Mouse (Mus musculus) kidney, embryonic 14.5 days (tissue): ENCODE data around the gene Ak5. TPM values are rescaled to one million over a fixed set of nuclear protein-coding genes. Genes with fewer than 3 reads are reported as not detected.

ENCODE experiments used
- ATAC-seq: fragments of 200-750 bp; cut with Nextera tagmentation; 2 replicates; pipeline ENCODE4 v1.8.0; 2017; ENCODE audit warnings: moderate number of reproducible peaks, mild to moderate bottlenecking, moderate TSS enrichment, moderate library complexity; ENCODE audit not compliant: low FRiP score, low TSS enrichment
- H3K27ac ChIP-seq: fragments of 300-500 bp; sonication (generic); 2 replicates; pipeline ENCODE4 v1.5.1; 2014; ENCODE audit warnings: low read depth, mild to moderate bottlenecking, low read length, moderate library complexity, mixed read lengths
- H3K27me3 ChIP-seq: fragments of 300-500 bp; sonication (generic); 2 replicates; pipeline ENCODE4 v1.6.1; 2014; ENCODE audit warnings: mild to moderate bottlenecking, low read length; ENCODE audit not compliant: control insufficient read depth, insufficient read depth
- H3K36me3 ChIP-seq: fragments of 300-500 bp; sonication (generic); 2 replicates; pipeline ENCODE4 v1.6.1; 2014; ENCODE audit warnings: low read length, mixed read lengths; ENCODE audit not compliant: control insufficient read depth, insufficient read depth
- H3K4me1 ChIP-seq: fragments of 300-500 bp; sonication (generic); 2 replicates; pipeline ENCODE4 v1.6.1; 2014; ENCODE audit warnings: low read length, mixed read lengths; ENCODE audit not compliant: control insufficient read depth, insufficient read depth
- H3K4me2 ChIP-seq: fragments of 300-500 bp; sonication (generic); replicated peaks from 2 replicates; pipeline ENCODE4 v1.6.1; 2014; ENCODE audit warnings: low read depth, mild to moderate bottlenecking, low read length
- H3K4me3 ChIP-seq: fragments of 300-500 bp; sonication (generic); 2 replicates; pipeline ENCODE4 v1.5.1; 2014; ENCODE audit warnings: mild to moderate bottlenecking, low read length
- H3K9ac ChIP-seq: fragments of 300-500 bp; sonication (generic); 2 replicates; pipeline ENCODE4 v1.6.1; 2014; ENCODE audit warnings: low read depth, mild to moderate bottlenecking, low read length, moderate library complexity
- H3K9me3 ChIP-seq: fragments of 300-500 bp; sonication (generic); 2 replicates; pipeline ENCODE4 v1.6.1; 2016; ENCODE audit warnings: low read length; ENCODE audit not compliant: control insufficient read depth
- WGBS: fragments of 180-500 bp; shearing (Covaris S2); extraction: QIAGEN DNeasy Blood & Tissue Kit; methylation state at CpG from one replicate; pipeline ENCODE4 v1.1.7; 2014; 5-methylcytosine and 5-hydroxymethylcytosine counted together
- polyA plus RNA-seq: library from polyadenylated mRNA; unstranded; fragments of >200 nt; fragmentation: Nextera tagmentation; extraction: Ambion mirVana; gene quantifications from 2 replicates; pipeline ENCODE4 v1.2.1, GENCODE M21; 2014

Gene Ak5
- polyA plus RNA-seq, 1 experiment from 2014 or later, result 2.1 TPM

DNA sequence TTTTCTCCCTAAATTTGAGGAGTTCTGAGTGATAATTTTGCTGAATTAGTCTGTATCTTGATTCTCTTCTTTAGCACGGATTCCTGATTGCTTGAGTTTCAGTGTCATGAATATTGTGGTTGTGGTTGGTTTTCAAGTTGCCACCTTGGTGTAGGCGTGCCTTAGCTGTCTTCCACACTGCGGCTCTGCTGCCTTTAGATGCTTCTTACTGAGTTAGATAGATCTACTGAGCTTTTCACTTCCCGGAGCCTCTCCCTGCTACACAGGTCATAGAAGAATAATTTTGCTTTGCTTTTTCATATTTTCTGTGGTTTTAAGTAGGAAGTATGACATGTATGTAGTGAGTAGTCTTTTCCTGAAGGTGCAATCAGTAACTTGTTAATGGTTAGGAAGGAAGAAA, 225.4 kb downstream of the Ak5 start:
- Histone ChIP-seq H3K4me1 (no peaks in the 10 kb centered on the region), H3K36me3 (peaks cover 7% of the 10 kb centered on the region; the same call in 1 of the 2 replicates), H3K27ac (no peak overlapping the region), H3K9ac (no peak overlapping the region), H3K4me2 (no peak overlapping the region), H3K4me3 (no peak overlapping the region), H3K9me3 (no peaks in the 10 kb centered on the region), H3K27me3 (no peaks in the 10 kb centered on the region)
- ATAC-seq, result no peak
- WGBS, result 92% methylated on average over 4 of the region's 4 CpGs

DNA sequence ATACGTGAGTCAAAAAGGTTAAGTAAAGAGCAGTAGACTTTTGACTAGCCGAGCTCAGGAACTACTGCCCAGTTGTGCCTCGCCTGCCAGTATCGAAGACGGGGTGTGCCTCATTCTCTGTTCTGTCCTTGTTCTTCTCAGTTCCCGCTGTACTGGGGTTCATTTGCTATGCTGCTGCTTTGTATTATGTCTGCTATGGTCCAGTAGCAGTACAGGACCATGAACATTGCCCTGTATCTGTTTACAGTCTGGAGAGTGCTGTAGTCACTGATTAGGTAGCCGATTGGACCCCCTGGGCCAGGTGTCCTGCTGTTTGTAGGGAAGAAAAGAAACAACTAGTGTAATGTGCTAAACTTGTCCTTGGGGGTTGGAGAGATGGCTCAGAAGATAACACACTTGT, 230.1 kb downstream of the Ak5 start:
- Histone ChIP-seq H3K27ac (no peak overlapping the region), H3K4me1 (no peaks in the 10 kb centered on the region), H3K9ac (no peak overlapping the region), H3K4me3 (no peak overlapping the region), H3K4me2 (no peak overlapping the region), H3K9me3 (no peaks in the 10 kb centered on the region), H3K27me3 (no peaks in the 10 kb centered on the region), H3K36me3 (peaks cover 2% of the 10 kb centered on the region; the same call in 1 of the 2 replicates)
- no peak for ATAC-seq
- WGBS, result 93% methylated on average over 7 of the region's 7 CpGs

DNA sequence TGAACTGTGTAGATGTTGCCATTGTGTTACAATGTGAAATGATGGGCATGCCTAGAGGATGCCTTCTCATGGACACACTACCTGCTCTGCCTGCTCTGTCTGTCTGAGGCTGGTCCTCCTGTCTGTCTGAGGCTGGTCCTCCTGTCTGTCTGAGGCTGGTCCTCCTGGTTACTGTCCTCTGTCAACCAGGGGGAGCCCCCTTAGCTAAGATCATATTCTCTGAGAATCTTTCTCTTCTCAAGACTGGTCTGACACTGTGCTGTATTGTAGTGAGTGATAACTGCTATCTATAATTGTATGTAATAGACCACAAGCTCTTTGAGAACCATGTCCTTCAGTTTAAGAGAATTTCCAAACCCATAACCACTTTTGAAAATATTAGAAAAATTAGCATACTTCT, 232.6 kb downstream of the Ak5 start:
- no peak for ATAC-seq
- Histone ChIP-seq H3K27ac (no peak overlapping the region), H3K36me3 (no peaks in the 10 kb centered on the region; the same call in 1 of the 2 replicates), H3K4me2 (no peak overlapping the region), H3K9me3 (no peaks in the 10 kb centered on the region), H3K9ac (no peak overlapping the region), H3K27me3 (no peaks in the 10 kb centered on the region), H3K4me3 (no peak overlapping the region), H3K4me1 (no peaks in the 10 kb centered on the region)

DNA sequence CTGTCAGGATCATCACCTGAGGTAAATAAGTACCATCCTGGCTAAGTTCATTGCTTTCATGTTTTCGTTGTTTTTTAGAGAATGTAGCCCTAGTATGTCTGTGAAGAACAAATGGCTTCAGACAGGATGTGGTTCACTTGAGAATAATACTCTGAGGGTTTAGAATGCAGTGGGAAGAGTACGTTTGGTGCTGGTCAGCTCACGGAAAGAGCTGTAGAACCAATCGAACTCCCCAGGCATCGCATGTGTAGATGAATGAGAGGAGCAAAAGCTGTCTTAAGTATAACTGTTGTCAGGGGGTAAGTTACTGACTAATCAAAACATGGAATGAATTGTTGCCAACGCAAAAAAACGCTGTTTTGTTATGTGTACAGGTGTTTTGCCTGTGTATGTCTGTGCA, 235.5 kb downstream of the Ak5 start:
- ATAC-seq, result no peak
- H3K9ac ChIP-seq, result no peak overlapping the region

DNA sequence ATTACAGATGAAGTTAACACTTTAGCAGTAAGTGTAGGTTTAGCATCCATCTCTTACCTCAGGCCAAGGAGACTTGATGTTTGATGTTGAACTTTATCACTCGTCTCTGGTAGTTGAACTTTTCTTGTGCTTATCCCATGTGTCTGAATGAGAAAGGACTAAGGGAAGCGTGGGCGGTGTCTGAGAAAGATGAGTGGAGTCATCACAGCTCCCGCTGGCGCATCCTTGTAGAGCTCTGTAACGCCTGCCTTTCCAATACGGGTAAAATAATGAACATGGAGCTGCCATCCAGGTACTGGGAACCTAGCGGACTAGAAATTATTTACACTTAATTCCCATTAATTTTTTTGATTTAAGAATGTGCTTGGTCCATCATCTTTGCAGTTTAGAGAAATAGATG, 239.2 kb downstream of the Ak5 start:
- Histone ChIP-seq H3K9me3 (no peaks in the 10 kb centered on the region), H3K4me3 (no peak overlapping the region), H3K4me1 (no peaks in the 10 kb centered on the region), H3K27me3 (no peaks in the 10 kb centered on the region), H3K4me2 (no peak overlapping the region), H3K27ac (no peak overlapping the region), H3K36me3 (peaks cover 20% of the 10 kb centered on the region), H3K9ac (no peak overlapping the region)
- no peak for ATAC-seq
- 93% methylated on average over 8 of the region's 8 CpGs for WGBS

More for the DNA sequence above, 235.5 kb downstream of the Ak5 start:
- H3K36me3 ChIP-seq, result peaks cover 13% of the 10 kb centered on the region
- 95% methylated on average over 7 of the region's 7 CpGs for WGBS
- no peaks in the 10 kb centered on the region for H3K9me3 ChIP-seq
- no peak overlapping the region for H3K27ac ChIP-seq
- H3K4me1 ChIP-seq, result no peaks in the 10 kb centered on the region
- H3K4me3 ChIP-seq, result no peak overlapping the region
- no peaks in the 10 kb centered on the region for H3K27me3 ChIP-seq
- no peak overlapping the region for H3K4me2 ChIP-seq

Other genes with a start within 250 kb of the Ak5 start
- 43.6 and 48.9 TPM in 2 replicates for gene Pigk, start 45.7 kb upstream of the Ak5 start, polyA plus RNA-seq